Mouse (Mus musculus) layer of hippocampus, adult 9-11 months (tissue): ENCODE measurements around the gene Lta.

Source experiments
- DNase-seq: peaks from one replicate; pipeline ENCODE4 v3.0.0; 2022

Gene Lta

GRCm38 (mm10) chr17:35201787-35202186 is 3.4 kb downstream of the Lta start, which contains the start of gene Tnf:
Tnf (minus strand) TSS chr17:35202007.
- no peak for DNase-seq

DNA sequence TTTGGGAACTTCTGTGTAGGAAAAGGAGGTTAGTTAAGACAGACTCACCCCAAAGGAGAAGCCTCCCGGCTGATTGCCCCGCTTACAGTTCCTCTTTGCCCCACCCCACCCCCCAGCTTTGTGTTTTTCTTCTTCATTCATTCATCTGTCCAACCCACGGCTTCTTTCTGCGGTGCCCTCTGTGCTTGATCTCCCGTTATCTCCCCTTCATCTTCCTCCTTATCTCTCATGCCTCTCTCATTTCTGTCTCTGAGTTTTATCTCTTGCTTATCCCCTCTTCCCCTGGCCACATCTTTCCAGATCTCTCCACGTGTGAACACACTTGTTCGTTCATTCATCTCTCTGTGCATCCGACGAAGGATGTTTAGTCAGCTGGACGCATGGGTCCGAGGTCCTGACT is 4.0 kb downstream of the Lta start:
- no peak for DNase-seq

DNA sequence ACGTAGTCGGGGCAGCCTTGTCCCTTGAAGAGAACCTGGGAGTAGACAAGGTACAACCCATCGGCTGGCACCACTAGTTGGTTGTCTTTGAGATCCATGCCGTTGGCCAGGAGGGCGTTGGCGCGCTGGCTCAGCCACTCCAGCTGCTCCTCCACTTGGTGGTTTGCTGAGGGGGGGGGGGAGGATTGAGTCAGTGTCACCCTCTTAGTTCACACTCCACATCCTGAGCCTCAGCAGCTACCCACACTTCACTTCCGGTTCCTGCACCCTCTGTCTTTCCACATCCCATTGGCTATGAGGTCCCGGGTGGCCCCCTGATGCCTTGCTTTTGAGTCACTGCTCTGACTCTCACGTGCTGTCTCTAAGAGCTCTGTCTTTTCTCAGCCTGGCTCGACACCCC is 4.8 kb downstream of the Lta start:
- peak; percentile 34 for DNase-seq

DNA sequence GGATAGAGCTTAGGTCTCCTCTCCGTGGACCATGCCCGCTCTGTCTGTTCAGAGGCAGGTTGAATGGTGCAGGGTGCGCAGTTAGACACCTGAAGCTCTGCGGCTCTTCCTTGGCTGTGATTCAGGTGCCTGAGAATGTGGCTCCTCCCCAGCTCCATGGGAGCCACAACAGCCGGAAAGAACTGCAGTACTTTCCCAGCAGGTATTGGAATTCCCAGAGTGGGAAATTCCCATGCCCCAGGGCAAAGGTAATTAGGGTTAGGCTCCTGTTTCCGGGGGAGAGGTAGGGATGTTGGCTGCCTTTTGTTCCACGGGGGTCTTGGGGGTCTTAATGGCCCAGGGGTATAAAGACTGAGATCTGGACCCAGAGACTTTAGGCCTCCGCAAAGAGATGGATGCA is 6.2 kb downstream of the Lta start:
- DNase-seq = no peak

GRCm38 (mm10) chr17:35198029-35198428 is 7.1 kb downstream of the Lta start:
- DNase-seq = no peak

- no peak for DNase-seq
Measured at GRCm38 (mm10) chr17:35197126-35197525, 8.0 kb downstream of the Lta start.

DNA sequence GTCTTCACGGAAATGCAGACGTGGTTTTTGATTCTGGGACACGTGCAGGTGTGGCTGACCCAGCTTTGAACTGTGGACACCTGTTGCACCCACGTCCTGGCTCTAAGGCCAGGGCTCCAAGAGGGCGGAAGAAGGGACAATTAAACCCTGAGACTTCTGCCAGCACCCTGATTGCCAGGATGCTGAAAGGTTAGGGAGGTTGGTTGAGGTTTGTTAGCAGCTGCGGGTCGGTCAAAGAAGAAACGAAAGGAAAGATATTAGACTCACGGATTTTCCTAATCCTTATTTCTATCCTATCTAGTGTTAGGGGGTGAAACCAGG is 8.9 kb downstream of the Lta start:
- no peak for DNase-seq

DNA sequence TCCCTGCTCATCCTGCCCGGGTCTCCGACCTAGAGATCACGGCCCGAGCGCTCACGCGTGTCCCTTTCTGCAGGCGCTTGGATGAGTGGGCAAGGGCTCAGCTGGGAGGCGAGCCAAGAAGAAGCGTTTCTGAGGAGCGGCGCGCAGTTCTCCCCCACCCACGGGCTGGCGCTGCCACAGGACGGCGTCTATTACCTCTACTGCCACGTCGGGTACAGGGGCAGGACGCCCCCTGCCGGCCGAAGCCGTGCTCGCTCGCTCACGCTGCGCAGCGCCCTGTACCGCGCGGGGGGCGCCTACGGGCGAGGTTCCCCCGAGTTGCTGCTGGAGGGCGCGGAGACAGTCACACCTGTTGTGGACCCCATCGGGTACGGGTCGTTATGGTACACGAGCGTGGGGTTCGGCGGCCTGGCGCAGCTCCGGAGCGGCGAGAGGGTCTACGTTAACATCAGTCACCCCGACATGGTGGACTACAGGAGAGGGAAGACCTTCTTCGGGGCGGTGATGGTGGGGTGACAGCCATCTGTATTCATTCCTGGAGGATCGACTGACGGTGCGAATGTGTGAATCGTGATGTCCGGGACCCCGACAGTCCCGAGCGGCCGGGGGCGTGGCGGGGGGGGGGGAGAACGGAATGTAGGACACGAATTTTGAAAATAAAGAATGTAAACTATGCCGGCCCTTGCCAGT is 9.4 kb downstream of the Lta start:
- DNase-seq = peak; percentile 72

DNA sequence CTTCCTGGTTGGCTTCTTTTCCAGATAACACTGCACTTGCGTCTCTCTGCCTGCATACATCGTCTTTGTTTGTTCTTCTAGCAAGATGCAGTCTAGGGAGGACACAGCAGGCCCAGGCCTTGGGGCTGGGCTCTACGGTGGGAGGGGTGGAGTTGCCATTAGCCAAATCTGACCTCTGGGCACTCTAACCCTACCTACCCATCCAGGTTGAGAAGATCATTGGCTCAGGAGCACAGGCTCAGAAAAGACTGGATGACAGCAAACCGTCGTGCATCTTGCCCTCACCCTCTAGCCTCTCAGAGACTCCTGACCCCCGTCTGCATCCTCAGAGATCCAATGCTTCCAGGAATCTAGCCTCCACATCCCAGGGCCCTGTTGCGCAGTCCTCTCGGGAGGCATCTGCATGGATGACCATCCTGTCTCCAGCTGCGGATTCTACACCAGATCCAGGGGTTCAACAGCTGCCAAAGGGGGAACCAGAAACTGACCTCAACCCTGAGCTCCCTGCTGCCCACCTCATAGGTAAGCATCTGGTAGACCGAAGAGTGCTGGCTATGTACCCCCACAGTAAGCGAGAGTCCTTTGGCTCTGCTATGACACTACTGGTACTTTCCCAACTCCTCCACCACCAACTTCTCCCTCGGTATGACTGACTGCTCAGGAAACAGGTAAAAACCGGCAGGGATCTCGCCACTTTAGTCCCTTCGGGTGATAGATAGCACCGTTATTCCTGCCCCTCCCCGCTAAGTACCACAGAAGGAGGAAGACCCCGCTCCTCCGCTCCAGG is 10.1 kb downstream of the Lta start:
- no peak for DNase-seq

GRCm38 (mm10) chr17:35193881-35194843 is 11.0 kb downstream of the Lta start, which contains the start of gene Ltb:
Ltb (plus strand) TSS chr17:35194439.
- no peak for DNase-seq

DNA sequence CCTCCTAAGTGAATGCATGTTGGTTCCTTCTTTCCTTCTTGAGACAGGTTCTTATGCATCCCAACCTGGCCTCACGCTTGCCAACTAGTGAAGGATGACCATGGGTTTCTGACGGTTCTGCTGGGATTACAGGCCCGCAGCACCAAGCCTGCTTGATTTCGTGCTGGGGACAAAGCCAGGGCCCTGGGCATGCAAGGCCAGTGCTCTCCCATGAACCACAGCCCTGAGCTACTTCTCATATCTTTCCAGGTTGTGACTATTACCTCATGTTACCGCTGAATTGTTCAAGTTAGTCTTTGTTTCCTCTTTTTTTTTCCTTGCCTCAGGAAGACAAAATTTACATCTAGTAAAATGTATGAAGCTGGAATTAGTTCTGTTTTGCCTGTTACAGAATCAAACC is 12.2 kb downstream of the Lta start:
- DNase-seq = no peak

GRCm38 (mm10) chr17:35191723-35192122 is 13.4 kb downstream of the Lta start:
- no peak for DNase-seq

DNA sequence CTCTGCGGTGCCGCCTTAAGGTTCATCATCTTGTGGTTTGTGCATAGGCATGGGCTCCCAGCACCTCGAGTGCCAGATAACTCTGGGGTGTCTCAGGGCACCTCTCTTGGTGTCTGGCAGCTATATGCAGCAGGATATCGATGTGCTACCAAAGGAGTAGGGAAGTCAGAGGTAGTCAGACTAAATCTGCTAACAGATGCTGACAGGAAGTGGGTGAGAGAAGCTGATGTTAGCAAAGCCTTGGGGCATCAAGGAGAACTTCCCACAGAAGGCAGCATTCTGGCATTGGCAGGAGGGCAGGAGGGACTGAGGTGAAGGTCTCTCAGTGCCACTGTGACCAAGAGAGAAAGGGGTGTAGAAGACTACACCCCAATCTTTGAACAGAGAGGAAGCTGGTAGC is 15.1 kb downstream of the Lta start:
- DNase-seq = no peak

DNA sequence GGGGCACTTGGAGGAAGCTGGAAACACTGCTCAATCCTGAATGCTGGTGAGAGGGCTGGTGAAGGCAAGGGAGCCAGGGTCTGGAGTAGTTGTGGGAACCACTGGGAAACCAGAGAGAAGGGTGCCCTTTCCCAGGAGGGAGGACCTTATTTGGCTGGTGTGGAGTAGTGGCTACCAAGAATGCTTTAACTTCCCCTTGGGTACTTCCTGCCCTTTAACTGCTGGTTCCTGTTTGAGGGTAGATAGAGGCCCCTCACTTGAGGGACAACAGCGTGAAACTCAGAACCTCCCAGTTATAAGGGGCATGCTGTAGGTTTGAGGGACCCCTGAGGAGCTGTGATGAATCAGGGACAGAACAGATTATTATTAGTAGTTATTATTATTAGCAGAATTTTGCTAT is 16.0 kb downstream of the Lta start:
- no peak for DNase-seq

DNA sequence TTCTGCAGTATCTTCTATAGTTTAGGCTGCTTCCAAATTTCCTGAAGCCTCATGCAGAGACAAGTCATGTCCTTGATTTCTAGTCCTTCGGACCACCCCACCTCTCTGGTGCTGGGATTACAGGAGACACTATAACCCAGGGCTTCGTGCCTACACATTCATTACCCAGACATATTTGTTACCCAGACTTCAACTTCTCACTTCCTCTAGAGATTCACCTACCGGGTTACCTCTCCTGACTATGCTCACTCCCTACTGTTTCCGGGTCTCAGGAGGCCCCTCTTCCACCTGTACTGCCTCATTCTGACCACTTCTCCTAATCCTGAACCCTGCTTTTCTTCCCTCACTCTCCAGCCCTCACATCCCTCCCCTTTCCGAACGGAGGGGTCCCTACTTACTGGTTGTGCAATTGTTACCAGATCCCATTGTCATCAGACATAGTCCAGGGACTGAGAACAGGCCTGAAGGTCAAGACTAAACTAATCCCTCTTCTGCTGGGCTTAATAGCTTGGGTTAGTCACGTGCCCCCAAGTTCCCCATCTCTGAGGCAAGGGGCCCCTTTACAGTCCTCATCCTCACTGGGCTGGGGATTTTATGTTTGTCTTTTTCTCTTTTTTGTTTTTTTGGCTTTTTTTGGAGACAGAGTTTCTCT is 17.1 kb downstream of the Lta start, which contains the start of gene Lst1:
Gene Lst1, minus strand, starts transcription at position 481 of the 652 bp plus-strand sequence.
- no peak for DNase-seq

DNA sequence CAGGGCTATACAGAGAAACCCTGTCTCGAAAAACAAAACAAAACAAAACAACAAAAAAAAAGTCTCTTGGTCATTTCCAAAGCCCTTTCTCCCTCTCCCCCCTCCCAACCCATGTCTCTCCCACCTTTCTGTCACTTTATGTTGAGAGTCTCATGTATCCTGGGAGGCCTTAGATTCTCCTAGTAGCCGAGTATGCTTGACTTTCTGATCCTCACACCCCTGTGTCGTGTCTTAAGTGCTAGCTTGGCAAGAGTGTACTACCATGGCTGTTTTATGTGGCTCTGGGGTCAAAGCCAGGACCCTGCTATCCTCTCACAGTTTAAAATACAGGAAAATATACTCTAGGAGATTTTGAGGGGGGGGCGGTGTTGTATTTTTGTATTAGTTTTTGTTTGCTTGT is 17.8 kb downstream of the Lta start:
- no peak for DNase-seq

- no peak for DNase-seq
Measured at GRCm38 (mm10) chr17:35186681-35187080, 18.5 kb downstream of the Lta start.

GRCm38 (mm10) chr17:35185639-35186611 is 19.2 kb downstream of the Lta start:
- DNase-seq = peak; percentile 67

- no peak for DNase-seq
Measured at GRCm38 (mm10) chr17:35180093-35180492, 25.1 kb downstream of the Lta start.

DNA sequence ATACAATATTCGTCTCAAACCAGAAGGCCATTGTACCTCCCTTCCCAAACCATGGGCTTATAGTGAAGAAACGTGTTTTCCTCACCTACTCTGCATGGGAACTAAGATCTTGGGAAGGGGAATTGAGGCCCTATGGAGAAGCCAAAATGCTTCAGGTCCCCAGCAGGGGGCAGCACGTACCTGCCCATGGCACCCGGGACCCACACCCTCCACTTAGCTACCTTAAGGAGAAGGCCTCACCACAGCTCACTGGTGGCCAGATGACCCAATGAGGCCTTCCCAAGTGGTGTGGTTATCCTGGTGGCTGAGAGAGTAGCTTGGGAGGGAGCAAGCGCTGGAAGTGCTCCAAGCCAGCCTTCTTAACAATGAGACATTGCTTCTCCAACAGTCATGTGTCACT is 26.6 kb downstream of the Lta start:
- DNase-seq = no peak

DNA sequence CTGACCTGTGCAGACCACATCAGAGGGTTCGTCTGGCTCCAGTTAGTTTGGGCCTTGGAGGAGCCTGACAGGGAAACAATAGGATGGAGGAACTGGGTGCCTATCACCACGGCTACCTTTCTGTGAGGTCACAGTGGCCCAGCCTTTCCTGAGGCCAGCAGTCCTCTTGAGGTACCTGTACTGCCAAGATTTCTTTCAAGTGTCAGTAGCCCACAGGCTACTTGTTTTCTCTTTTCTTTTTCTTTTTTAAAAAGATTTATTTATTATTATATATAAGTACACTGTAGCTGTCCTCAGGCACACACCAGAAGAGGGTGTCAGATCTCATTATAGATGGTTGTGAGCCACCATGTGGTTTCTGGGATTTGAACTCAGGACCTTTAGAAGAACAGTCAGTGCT is 29.2 kb downstream of the Lta start, which contains the start of gene Aif1:
Gene Aif1, minus strand, starts transcription at position 101 of the 400 bp plus-strand sequence.
- no peak for DNase-seq
